Comparison of ENCODE assay signal across 8 mouse cellular contexts in genomic region chr4:102719535-102719934, GRCm38 (mm10). TPM values are rescaled to one million over a fixed set of nuclear protein-coding genes. Genes with fewer than 3 reads are reported as not detected.
A peak's percentile ranks its signal among the peaks of the same experiment; 100 is the strongest.
DNase-seq lines count a peak whose midpoint lies in the region; ATAC-seq lines count a peak whose summit lies in the region.

No protein-coding gene starts in this region.

- DNase-seq in hindbrain, embryonic 14.5 days (ENCODE audit: low spot score), result peak; percentile 66
- no peak for DNase-seq in hindbrain, embryonic 10.5 days (ENCODE audit: low spot score)
- DNase-seq in right cerebral cortex, adult 18-20 months, result peak; percentile 10
- no peak for DNase-seq in right cerebral cortex, postnatal 14 days
- peak; percentile 47 to 55 for DNase-seq in cerebellum, postnatal 14 days
- DNase-seq in splenic B cell, adult 2 months (ENCODE audit: low read depth, low spot score), result peak; percentile 16
- no peak for DNase-seq in adrenal gland, adult 2 months
- no peak for DNase-seq in midbrain, embryonic 10.5 days (ENCODE audit: low spot score)

- no peak overlapping the region for H3K4me2 ChIP-seq in hindbrain, embryonic 14.5 days (replicated peaks)

- no peaks in the 10 kb centered on the region for H3K36me3 ChIP-seq in hindbrain, embryonic 14.5 days (replicated peaks; ENCODE audit: control insufficient read depth, insufficient read depth)
- H3K36me3 ChIP-seq in hindbrain, embryonic 10.5 days, result no peaks in the 10 kb centered on the region
- H3K36me3 ChIP-seq in splenic B cell, adult 2 months (ENCODE audit: control insufficient read depth, insufficient read depth, low read length, poor library complexity, severe bottlenecking), result no peaks in the 10 kb centered on the region
- no peaks in the 10 kb centered on the region for H3K36me3 ChIP-seq in midbrain, embryonic 10.5 days

- H3K9ac ChIP-seq in hindbrain, embryonic 14.5 days, result no peak overlapping the region

- no peaks in the 10 kb centered on the region for H3K4me1 ChIP-seq in hindbrain, embryonic 14.5 days (replicated peaks; ENCODE audit: control insufficient read depth, insufficient read depth, low read length)
- H3K4me1 ChIP-seq in hindbrain, embryonic 10.5 days (replicated peaks), result no peaks in the 10 kb centered on the region
- H3K4me1 ChIP-seq in midbrain, embryonic 10.5 days, result no peaks in the 10 kb centered on the region

- 3% methylated on average over 1 of the region's 1 CpGs for WGBS in hindbrain, embryonic 14.5 days
- 6% methylated on average over 1 of the region's 1 CpGs for WGBS in hindbrain, embryonic 10.5 days
- 0% methylated on average over 1 of the region's 1 CpGs for WGBS in midbrain, embryonic 10.5 days

- H3K9me3 ChIP-seq in hindbrain, embryonic 14.5 days (ENCODE audit: control insufficient read depth, low read length), result no peaks in the 10 kb centered on the region
- H3K9me3 ChIP-seq in hindbrain, embryonic 10.5 days, result no peaks in the 10 kb centered on the region
- H3K9me3 ChIP-seq in midbrain, embryonic 10.5 days (replicated peaks), result no peaks in the 10 kb centered on the region

- no peak for ATAC-seq in hindbrain, embryonic 14.5 days (ENCODE audit: low FRiP score)

- H3K4me3 ChIP-seq in hindbrain, embryonic 14.5 days (replicated peaks; ENCODE audit: low read length), result no peak overlapping the region
- no peak overlapping the region for H3K4me3 ChIP-seq in hindbrain, embryonic 10.5 days
- H3K4me3 ChIP-seq in midbrain, embryonic 10.5 days, result no peak overlapping the region

- no peaks in the 10 kb centered on the region for H3K27me3 ChIP-seq in hindbrain, embryonic 14.5 days (ENCODE audit: control insufficient read depth, insufficient read depth, low read length)
- no peaks in the 10 kb centered on the region for H3K27me3 ChIP-seq in hindbrain, embryonic 10.5 days (ENCODE audit: insufficient read depth, poor library complexity, severe bottlenecking)
- no peaks in the 10 kb centered on the region for H3K27me3 ChIP-seq in splenic B cell, adult 2 months (ENCODE audit: control insufficient read depth, insufficient read depth, low read length, poor library complexity, severe bottlenecking)
- H3K27me3 ChIP-seq in midbrain, embryonic 10.5 days (ENCODE audit: low read depth, poor library complexity, severe bottlenecking), result no peaks in the 10 kb centered on the region

- H3K27ac ChIP-seq in hindbrain, embryonic 14.5 days, result no peak overlapping the region
- H3K27ac ChIP-seq in hindbrain, embryonic 10.5 days, result no peak overlapping the region
- no peak overlapping the region for H3K27ac ChIP-seq in midbrain, embryonic 10.5 days (replicated peaks)

RNA-seq across cellular contexts. Expression of gene Sgip1, which starts 21.6 kb away (rescaled TPM):
- 64.6 and 68.3 TPM in 2 replicates for polyA plus RNA-seq in hindbrain, embryonic 14.5 days (2014; fragmentation: Nextera tagmentation; extraction: Ambion mirVana)
- 8.0 and 14.7 TPM in 2 replicates for polyA plus RNA-seq in hindbrain, embryonic 10.5 days (2016; fragmentation: Nextera tagmentation; extraction: Ambion mirVana)
- total RNA-seq in adrenal gland, adult 2 months (2021), result 1 to 10 TPM; 6.8 to 9.2 TPM
- polyA plus RNA-seq in adrenal gland, adult 2 months (2012; rRNA removed), result 1.6 and 2.3 TPM in 2 replicates
- polyA plus RNA-seq in midbrain, embryonic 10.5 days (2016; fragmentation: Nextera tagmentation; extraction: Ambion mirVana), result 5.2 and 10.2 TPM in 2 replicates

Comparison
In these comparisons a context has a peak if more than half of its experiments do, and no peak if none do; other contexts are left out.
1. DNase-seq: peak in hindbrain, embryonic 14.5 days (single experiment), right cerebral cortex, adult 18-20 months (single experiment), cerebellum, postnatal 14 days (2 of 2) and splenic B cell, adult 2 months (single experiment); none in hindbrain, embryonic 10.5 days (single experiment), right cerebral cortex, postnatal 14 days (single experiment), adrenal gland, adult 2 months (single experiment) and midbrain, embryonic 10.5 days (single experiment).